Mouse (Mus musculus) stomach, postnatal 0 days (tissue): Measurements from ENCODE around the gene Ceacam3. TPM values are rescaled to one million over a fixed set of nuclear protein-coding genes. Genes with fewer than 3 reads are reported as not detected.
"Not testable (repeated sequence)": the region's sequence is repeated elsewhere in the genome, so short reads cannot be mapped to it uniquely, and the experiment has no call there.

ENCODE experiments used
- ATAC-seq: fragments of 200-750 bp; cut with Nextera tagmentation; 2 replicates; pipeline ENCODE4 v1.8.0; 2017; ENCODE audit not compliant: low FRiP score, low TSS enrichment
- DNase-seq: peaks from one replicate; pipeline ENCODE4 v3.0.0-alpha.2; 2016; ENCODE audit warnings: low spot score
- H3K27ac ChIP-seq: fragments of 300-500 bp; sonication (generic); replicated peaks from 2 replicates; pipeline ENCODE4 v1.5.1; 2014; ENCODE audit warnings: mild to moderate bottlenecking, control low read depth
- H3K27me3 ChIP-seq: fragments of 300-500 bp; sonication (generic); 2 replicates; pipeline ENCODE4 v1.6.1; 2014; ENCODE audit warnings: low read length; ENCODE audit not compliant: control insufficient read depth, insufficient read depth
- H3K36me3 ChIP-seq: fragments of 300-500 bp; sonication (generic); 2 replicates; pipeline ENCODE4 v1.6.1; 2014; ENCODE audit warnings: low read length, mixed read lengths; ENCODE audit not compliant: control insufficient read depth, insufficient read depth
- H3K4me1 ChIP-seq: fragments of 300-500 bp; sonication (generic); replicated peaks from 2 replicates; pipeline ENCODE4 v1.6.1; 2014; ENCODE audit warnings: antibody characterized with exemption; ENCODE audit not compliant: control insufficient read depth, insufficient read depth
- H3K4me2 ChIP-seq: fragments of 300-500 bp; sonication (generic); replicated peaks from 2 replicates; pipeline ENCODE4 v1.6.1; 2014; ENCODE audit warnings: low read depth, mild to moderate bottlenecking, control low read depth, moderate library complexity
- H3K4me3 ChIP-seq: fragments of 300-500 bp; sonication (generic); 2 replicates; pipeline ENCODE4 v1.5.1; 2014; ENCODE audit warnings: low read depth, low read length, control low read depth
- H3K9ac ChIP-seq: fragments of 300-500 bp; sonication (generic); 2 replicates; pipeline ENCODE4 v1.6.1; 2014; ENCODE audit warnings: mild to moderate bottlenecking, low read length, control low read depth, mixed read lengths
- H3K9me3 ChIP-seq: fragments of 300-500 bp; sonication (generic); 2 replicates; pipeline ENCODE4 v1.6.1; 2016; ENCODE audit warnings: low read length; ENCODE audit not compliant: control insufficient read depth
- CTCF ChIP-seq: IDR thresholded peaks from 2 replicates; pipeline ENCODE4 v1.5.1; 2016; ENCODE audit warnings: antibody characterized with exemption, low read depth, mild to moderate bottlenecking, moderate library complexity
- EP300 ChIP-seq: optimal IDR thresholded peaks from 2 replicates; pipeline ENCODE3; 2016; ENCODE audit warnings: antibody characterized with exemption
- WGBS: fragments of 180-500 bp; shearing (Covaris S2); extraction: QIAGEN DNeasy Blood & Tissue Kit; methylation state at CpG from one replicate; pipeline ENCODE4 v1.1.7; 2014; 5-methylcytosine and 5-hydroxymethylcytosine counted together
- polyA plus RNA-seq: library from polyadenylated mRNA; unstranded; fragments of >200 nt; fragmentation: Nextera tagmentation; extraction: Ambion mirVana; gene quantifications from 2 replicates; pipeline ENCODE4 v1.2.1, GENCODE M21; 2015

Gene Ceacam3
- not detected in 2 replicates for polyA plus RNA-seq

- Histone ChIP-seq H3K9ac (no peak within 1 kb of the TSS), H3K27ac (no peak within 1 kb of the TSS), H3K27me3 (no peaks in the 10 kb centered on the region), H3K36me3 (no peaks in the 10 kb centered on the region), H3K4me2 (no peak within 1 kb of the TSS), H3K4me3 (no peak within 1 kb of the TSS), H3K9me3 (no peaks in the 10 kb centered on the region), H3K4me1 (no peaks in the 10 kb centered on the region)
- 87% methylated on average over 2 of the region's 2 CpGs for WGBS
- no peak for TF ChIP-seq EP300
- no peak for TF ChIP-seq CTCF
- no peak for ATAC-seq
- no peak for DNase-seq
Observed at GRCm38 (mm10) chr7:17149931-17150330, at the start of gene Ceacam3. TSS of gene Ceacam3 (plus strand) at chr7:17150282.

DNA sequence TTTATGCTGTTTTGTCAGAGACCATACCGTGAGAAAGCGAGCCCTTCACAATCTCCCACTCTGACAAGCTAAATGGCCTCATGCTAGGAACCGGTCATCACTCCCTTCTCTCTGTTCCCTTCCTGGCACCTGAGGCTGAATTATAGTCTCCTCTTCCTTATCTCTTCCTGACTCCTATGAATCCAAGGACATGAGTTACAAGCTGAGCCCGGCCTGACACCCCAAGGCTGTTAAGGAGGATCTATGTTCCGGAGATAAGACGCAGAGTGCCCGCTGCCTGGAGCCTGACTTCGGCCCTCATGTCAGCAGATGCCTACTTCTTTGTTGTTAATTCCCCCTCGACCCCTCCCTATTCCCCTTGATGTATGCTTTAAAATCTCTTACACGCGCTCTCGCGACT, 48.5 kb upstream of the Ceacam3 start:
- H3K9ac ChIP-seq, H3K27ac ChIP-seq, H3K4me2 ChIP-seq, H3K9me3 ChIP-seq, ATAC-seq, DNase-seq, H3K36me3 ChIP-seq, H3K4me3 ChIP-seq, H3K27me3 ChIP-seq, H3K4me1 ChIP-seq: not testable (repeated sequence)
- 86% methylated on average over 13 of the region's 13 CpGs for WGBS

- Histone ChIP-seq H3K36me3 (no peaks in the 10 kb centered on the region), H3K4me3 (no peak overlapping the region), H3K9ac (no peak overlapping the region), H3K9me3 (no peaks in the 10 kb centered on the region), H3K27me3 (no peaks in the 10 kb centered on the region), H3K27ac (no peak overlapping the region), H3K4me2 (no peak overlapping the region), H3K4me1 (no peaks in the 10 kb centered on the region)
- 62% methylated on average over 1 of the region's 1 CpGs for WGBS
- DNase-seq (no peak), ATAC-seq (no peak)
- TF ChIP-seq EP300 (no peak), CTCF (no peak)
Observed at GRCm38 (mm10) chr7:17135307-17135706, 14.8 kb upstream of the Ceacam3 start.

GRCm38 (mm10) chr7:17155634-17156033, 5.6 kb downstream of the Ceacam3 start:
- Histone ChIP-seq H3K27me3 (no peaks in the 10 kb centered on the region), H3K4me3 (no peak overlapping the region), H3K4me2 (no peak overlapping the region), H3K9ac (no peak overlapping the region), H3K27ac (no peak overlapping the region), H3K4me1 (no peaks in the 10 kb centered on the region), H3K36me3 (no peaks in the 10 kb centered on the region), H3K9me3 (no peaks in the 10 kb centered on the region)
- 29% methylated on average over 2 of the region's 2 CpGs for WGBS
- ATAC-seq = no peak
- peak; percentile 68 for TF ChIP-seq CTCF
- TF ChIP-seq EP300 = no peak
- peak; percentile 51 for DNase-seq

- Histone ChIP-seq H3K27ac (no peak overlapping the region), H3K9ac (no peak overlapping the region), H3K4me1 (no peaks in the 10 kb centered on the region), H3K27me3 (no peaks in the 10 kb centered on the region), H3K36me3 (no peaks in the 10 kb centered on the region), H3K4me2 (no peak overlapping the region), H3K9me3 (no peaks in the 10 kb centered on the region), H3K4me3 (no peak overlapping the region)
- DNase-seq (no peak), ATAC-seq (no peak)
- 62% methylated on average over 3 of the region's 3 CpGs for WGBS
- TF ChIP-seq EP300 = no peak
- no peak for TF ChIP-seq CTCF
Observed at GRCm38 (mm10) chr7:17156885-17157677, 7.0 kb downstream of the Ceacam3 start.

DNA sequence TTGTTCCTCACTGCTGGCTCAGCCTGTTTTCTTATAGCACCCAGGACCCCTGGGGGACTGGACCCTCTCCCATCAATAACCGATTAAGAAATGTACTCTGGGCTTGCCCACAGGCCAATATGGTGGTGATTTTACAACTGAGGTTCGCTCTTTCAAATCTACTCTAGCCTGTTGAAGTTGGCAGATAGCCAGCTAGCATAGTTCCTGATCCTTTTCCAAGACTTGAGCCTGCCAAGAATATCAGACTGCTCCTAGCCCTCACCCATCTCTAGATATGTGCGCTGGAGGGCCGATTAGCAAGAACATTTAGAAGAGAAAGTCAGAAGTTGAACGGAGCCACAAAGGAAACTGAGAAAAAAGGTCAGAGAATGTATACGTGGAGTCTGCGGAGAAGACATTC, 8.9 kb downstream of the Ceacam3 start:
- DNase-seq (no peak), ATAC-seq (no peak)
- no peak for TF ChIP-seq CTCF
- no peak for TF ChIP-seq EP300
- 72% methylated on average over 7 of the region's 7 CpGs for WGBS
- Histone ChIP-seq H3K4me2 (no peak overlapping the region), H3K9me3 (no peaks in the 10 kb centered on the region), H3K36me3 (no peaks in the 10 kb centered on the region), H3K9ac (no peak overlapping the region), H3K4me3 (no peak overlapping the region), H3K27me3 (no peaks in the 10 kb centered on the region), H3K27ac (no peak overlapping the region), H3K4me1 (no peaks in the 10 kb centered on the region)
